Mouse (Mus musculus): ENCODE results near the gene Entpd3. TPM values are rescaled to one million over a fixed set of nuclear protein-coding genes. Genes with fewer than 3 reads are reported as not detected.
"Not testable (repeated sequence)": the region's sequence is repeated elsewhere in the genome, so short reads cannot be mapped to it uniquely, and the experiment has no call there.

Entpd3 gene
- total RNA-seq, 2 experiments from 2014 or later, result not detected

DNA sequence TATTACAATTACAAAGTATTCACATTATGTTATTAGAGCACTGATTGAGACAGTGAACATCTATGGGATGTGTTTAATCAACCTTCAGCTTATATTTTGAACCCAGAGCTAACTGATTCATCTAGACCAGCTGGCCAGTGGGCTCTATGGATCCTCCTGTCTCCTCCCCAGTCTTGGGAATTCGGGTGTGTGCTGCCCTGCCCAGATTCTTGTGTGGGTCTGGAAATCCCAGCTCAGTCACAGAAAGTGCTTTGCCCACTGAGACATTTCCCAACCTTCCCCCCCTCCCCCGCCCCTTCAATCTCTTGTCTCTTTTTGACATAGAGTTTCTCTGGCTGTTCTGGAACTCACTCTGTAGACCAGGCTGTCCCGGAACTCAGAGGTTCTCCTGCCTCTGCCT is 20.7 kb upstream of the Entpd3 start:
- DNase-seq, result no peak
- intact Hi-C loops (cut with DNase I), result no loop called here
- Histone ChIP-seq H3K27ac (no peak overlapping the region), H3K4me3 (no peak overlapping the region)
- no peak for TF ChIP-seq CTCF (IDR thresholded peaks at IDR 0.05)

DNA sequence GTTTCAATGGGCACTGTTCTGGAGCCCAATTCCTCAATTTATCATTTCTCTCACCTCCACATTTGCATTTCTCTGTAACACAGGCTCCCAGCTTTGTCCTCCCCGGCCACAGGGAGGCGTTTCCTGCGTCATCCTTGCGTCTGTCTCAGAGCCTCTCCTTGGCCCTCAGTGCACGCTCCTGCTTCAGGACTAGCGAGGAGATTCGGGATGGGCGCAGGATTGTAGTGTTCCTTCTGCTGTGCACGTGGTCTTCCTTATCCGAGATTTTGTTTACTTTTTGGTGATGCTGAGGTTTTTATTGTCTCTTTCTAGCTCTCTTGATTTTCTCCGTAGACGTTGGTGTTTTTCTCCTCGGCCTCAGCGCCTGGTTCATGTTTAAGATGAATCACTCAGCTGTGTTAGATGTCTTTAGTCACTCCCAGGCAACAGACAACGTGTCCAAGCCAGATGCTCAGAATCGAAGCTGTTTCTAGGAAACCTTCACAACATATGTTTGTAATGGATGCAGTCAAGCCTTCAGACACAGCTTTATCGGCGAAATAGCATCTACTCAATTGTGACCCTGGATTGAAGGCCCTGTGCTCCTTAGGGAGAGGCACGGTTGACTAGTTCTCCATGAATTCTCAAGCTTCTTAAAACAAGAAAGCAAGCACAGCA is 20.0 kb upstream of the Entpd3 start:
- no peak for TF ChIP-seq CTCF (IDR thresholded peaks at IDR 0.05)
- H3K27ac ChIP-seq, result no peak overlapping the region
- DNase-seq, result no peak

DNA sequence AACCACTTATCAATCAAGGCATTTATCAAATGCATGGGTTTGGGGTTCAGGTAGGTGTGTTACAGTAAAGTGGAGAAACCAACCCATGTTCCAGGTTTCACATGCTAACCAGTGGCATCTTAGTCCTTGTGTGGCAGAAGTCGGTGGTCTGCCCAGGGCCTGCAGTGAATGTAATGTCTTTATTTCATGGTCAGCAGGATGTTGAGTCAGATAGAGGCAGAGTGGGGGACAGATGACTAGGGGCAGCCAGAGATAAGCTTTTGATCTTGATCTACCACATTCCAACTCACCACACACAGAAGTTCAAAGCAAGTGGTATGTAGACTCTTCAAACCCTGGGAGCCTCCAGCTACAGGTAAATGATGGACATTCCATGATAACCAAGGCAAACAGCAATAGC is 18.5 kb upstream of the Entpd3 start:
- Histone ChIP-seq H3K27ac (no peak overlapping the region), H3K4me3 (no peak overlapping the region)
- intact Hi-C loops (cut with DNase I), result no loop called here
- TF ChIP-seq CTCF (IDR thresholded peaks at IDR 0.05), result no peak
- DNase-seq, result no peak

More for the DNA sequence above, 20.0 kb upstream of the Entpd3 start:
- no peak overlapping the region for H3K4me3 ChIP-seq
- intact Hi-C loops (cut with DNase I), result no loop called here

DNA sequence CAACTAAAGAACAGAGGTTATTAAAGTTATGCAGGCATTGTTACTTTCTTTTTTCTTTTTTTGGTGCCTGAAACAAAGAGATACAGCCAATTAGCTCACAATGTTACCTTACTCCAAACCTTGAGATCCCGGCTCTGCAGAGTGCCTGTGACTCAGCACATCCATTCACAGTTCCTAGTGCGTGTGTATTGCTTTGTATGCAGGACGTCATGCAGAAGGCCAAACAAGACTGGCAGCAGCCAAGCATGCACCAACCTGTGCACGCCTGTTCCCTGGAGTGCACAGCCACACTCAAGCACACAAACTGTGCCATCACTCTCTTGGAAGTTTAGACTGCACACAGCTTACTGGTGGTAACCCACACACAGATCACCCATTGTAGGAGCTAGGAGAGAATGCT is 12.3 kb upstream of the Entpd3 start:
- DNase-seq, result no peak
- H3K27ac ChIP-seq, result no peak overlapping the region
- TF ChIP-seq CTCF (IDR thresholded peaks at IDR 0.05), result no peak
- intact Hi-C loops (cut with DNase I), result no loop called here
- no peak overlapping the region for H3K4me3 ChIP-seq

DNA sequence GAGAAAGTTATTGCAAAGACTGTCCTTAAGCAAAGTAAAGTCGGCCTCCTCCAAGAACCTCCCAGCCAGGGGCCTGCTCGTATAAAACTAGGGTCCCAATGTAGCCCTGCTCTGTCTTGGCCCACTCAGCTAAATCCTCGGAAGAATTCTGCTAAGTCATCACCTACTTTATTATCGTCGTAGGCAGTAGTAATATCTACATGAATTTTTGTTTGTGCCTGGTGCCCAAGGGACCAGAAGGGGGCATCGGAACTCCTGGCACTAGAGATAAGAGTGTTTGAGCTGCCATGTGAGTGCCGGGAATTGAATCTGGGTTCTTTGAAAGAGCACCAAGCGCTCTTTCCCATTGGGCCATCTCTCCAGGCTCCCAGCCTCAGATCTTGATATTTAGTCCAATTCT is 11.7 kb upstream of the Entpd3 start:
- TF ChIP-seq CTCF (IDR thresholded peaks at IDR 0.05), result no peak
- no peak for DNase-seq
- Histone ChIP-seq H3K27ac (no peak overlapping the region), H3K4me3 (no peak overlapping the region)
- intact Hi-C loops (cut with DNase I), result no loop called here

DNA sequence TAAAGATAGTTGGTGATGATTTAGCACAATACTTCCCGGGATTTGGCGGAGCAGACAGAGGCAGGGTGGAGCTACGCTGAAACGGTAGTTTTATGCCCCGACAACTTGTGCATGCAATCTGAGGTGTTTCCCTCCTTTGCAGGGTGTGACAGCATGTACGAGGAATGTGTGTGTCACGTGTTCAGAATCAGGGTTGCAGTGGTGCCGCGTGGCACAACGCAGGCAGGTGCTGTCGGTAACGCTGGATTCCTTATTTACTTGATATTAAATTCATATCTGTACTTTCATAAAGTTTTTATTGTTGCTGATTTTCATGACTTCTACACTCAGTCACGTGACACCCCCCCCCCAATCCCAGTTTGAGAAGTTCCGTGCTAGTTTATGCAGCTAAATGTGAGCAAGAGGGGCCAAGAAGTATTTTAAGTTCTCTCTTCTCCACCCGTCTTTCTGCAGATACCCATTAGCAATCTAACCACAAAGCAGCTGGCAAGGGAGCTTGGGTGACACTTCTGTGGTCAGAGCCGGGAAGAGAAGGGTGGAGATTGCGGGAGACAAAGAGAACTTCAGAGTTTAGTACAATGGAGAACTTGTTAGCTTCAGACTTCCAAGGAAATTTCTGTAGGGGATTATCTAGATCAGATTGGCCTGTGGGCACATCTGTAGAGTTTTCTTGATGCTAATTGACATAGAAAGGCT is 10.7 kb upstream of the Entpd3 start:
- no peak overlapping the region for H3K27ac ChIP-seq
- no peak for DNase-seq
- no peak overlapping the region for H3K4me3 ChIP-seq
- TF ChIP-seq CTCF (IDR thresholded peaks at IDR 0.05), result no peak
- intact Hi-C loops (cut with DNase I), result no loop called here

DNA sequence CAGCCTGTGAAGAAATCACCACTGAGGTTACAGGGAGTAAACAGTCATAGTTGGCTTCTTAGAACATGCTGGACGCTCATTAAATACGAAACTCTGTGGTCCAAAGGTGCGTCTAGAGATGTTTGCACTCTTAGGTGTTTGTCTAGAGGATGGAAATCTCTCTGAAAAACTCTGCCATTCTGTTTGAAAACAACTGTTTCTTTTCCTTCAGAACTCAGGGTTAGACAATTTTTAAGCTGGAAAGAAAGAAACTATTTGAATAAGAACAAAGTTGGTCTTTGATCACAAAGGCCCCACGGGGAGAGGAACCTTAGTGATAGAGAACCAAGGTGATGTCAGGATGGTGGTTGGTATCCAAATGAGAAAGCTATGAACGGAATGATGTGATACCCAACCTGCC is 9.1 kb upstream of the Entpd3 start:
- DNase-seq, result no peak
- H3K27ac ChIP-seq, result no peak overlapping the region
- intact Hi-C loops (cut with DNase I), result no loop called here
- H3K4me3 ChIP-seq, result no peak overlapping the region
- TF ChIP-seq CTCF (IDR thresholded peaks at IDR 0.05), result no peak

DNA sequence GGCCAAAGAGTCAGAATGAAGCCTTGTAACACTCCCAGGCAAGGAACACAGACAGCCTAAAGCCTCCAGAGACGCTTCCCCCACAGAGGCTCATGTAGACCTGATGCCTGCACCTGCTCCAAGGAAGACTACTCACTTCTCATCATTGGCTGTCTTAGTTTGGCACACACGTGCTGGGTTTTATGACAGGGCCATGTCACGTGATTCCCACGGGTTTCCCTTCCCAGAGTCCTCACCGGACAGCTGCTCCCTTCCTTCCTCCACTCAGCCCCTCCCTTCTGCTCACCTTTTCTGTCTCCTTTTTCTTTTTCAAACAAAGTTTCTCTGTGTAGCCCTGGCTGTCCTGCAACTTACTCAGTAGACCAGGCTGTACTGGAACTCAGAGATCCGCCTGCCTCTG is 7.6 kb upstream of the Entpd3 start:
- TF ChIP-seq CTCF (IDR thresholded peaks at IDR 0.05), result no peak
- intact Hi-C loops (cut with DNase I), result no loop called here
- no peak overlapping the region for H3K27ac ChIP-seq
- no peak overlapping the region for H3K4me3 ChIP-seq
- no peak for DNase-seq

DNA sequence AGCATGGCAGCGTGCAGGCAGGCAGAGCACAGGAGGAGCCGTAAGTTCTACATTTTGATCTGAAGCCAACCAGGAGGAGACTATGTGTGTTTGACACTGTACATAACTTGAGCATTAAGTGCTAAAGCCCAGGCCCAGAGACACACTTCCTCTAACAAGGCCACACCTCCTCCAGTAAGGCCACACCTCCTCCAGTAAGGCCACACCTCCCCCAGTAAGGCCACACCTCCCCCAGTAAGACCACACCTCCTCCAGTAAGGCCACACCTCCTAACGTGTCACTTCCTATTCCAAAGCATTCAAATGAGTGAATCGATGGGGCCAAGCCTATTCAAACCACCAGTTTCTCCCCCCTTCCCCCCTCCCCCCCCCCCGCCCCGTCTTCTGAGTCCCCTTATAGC is 6.9 kb upstream of the Entpd3 start:
- H3K4me3 ChIP-seq, result no peak overlapping the region
- intact Hi-C loops (cut with DNase I), result no loop called here
- TF ChIP-seq CTCF (IDR thresholded peaks at IDR 0.05), result no peak
- DNase-seq, result no peak
- H3K27ac ChIP-seq, result no peak overlapping the region

DNA sequence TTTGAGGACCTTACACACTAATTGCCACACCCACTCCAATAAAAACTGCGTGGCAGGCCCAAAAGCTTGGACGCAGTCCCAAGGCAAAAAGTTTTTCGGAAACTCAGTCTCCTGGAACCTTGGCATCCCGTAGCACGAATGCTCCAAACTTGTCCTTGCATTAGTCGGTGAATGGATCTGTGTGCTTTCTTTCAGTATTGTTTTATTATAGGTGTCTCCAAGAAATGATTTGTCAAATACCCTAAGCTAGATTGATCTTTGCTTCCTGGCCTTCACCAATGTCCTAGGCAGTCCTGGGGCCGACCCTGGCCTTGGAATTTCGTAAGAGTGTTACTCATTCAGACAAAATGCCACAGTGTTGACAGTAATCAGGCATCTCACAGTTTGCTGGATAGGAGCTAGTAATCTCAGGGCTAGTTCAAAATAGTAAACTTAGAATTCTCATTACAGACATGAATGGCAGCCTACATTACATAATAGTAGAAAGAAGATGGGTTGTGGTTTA is 6.1 kb upstream of the Entpd3 start:
- intact Hi-C loops (cut with DNase I), result not testable (repeated sequence)

DNA sequence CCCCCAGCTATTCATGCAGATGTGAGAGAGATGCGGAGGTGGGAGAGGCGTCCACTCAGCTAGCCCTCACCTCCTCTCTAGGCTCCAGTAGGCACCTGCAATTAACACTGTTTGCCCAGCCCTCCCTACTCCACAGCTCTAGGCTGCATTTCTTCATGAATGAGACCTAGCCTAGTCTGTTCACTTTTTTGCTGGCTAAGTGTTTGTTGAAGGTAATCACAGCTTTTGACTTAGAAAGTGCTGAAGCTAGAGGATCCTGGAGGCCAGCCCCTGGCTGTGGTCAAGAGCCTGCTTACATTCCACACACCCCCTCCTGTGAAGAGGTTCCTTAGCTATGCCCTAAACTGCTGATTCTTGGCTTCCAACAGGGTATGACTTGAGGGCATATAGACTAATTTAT is 1.8 kb downstream of the Entpd3 start:
- DNase-seq, result no peak
- no peak overlapping the region for H3K4me3 ChIP-seq
- no peak for TF ChIP-seq CTCF (IDR thresholded peaks at IDR 0.05)
- H3K27ac ChIP-seq, result no peak overlapping the region
- intact Hi-C loops (cut with DNase I), result no loop called here

More for the DNA sequence above, 6.1 kb upstream of the Entpd3 start:
- DNase-seq, H3K4me3 ChIP-seq, H3K27ac ChIP-seq: not testable (repeated sequence)

DNA sequence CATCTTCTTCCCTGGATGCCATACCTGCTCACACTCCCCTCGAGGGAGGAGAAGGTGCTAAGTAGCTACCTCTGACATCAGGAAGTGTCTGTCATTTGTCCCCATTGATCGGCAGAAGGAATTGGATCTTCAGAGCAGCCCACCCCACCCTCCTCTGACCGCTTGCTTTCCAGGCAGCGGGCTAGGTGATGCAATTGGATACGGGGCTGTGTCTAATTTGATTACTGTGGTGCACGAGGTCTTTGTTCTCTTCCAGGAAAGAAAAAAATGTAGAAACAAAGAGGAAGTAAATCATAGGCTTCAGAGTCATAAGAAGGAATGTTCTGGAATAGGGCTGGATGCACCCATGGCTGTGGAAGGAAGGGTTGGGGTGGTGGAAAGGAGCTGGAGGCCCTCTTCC is 2.6 kb downstream of the Entpd3 start:
- DNase-seq, result no peak
- Histone ChIP-seq H3K27ac (no peak overlapping the region), H3K4me3 (no peak overlapping the region)
- TF ChIP-seq CTCF (IDR thresholded peaks at IDR 0.05), result no peak
- intact Hi-C loops (cut with DNase I), result no loop called here

DNA sequence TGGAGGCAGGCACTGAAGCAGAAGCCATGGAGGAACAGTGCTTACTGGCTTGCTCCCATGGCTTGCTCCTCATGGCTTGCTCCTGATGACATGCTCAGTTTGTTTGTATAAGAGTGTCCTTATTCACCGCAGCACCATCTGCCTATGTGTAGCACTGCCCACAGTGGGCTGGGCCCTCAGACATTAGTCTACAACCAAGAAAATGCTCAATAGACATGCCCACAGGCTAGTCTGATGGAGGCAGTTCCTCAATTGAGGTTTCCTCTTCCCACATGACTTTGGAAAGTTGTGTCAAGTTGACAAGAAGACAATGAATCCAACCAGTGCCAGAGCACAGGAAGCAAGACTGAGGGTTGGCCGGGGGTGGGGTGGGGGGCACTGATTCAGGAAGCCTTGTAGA is 6.4 kb downstream of the Entpd3 start:
- DNase-seq, result no peak
- no peak overlapping the region for H3K27ac ChIP-seq
- H3K4me3 ChIP-seq, result no peak overlapping the region
- intact Hi-C loops (cut with DNase I), result no loop called here
- no peak for TF ChIP-seq CTCF (IDR thresholded peaks at IDR 0.05)

DNA sequence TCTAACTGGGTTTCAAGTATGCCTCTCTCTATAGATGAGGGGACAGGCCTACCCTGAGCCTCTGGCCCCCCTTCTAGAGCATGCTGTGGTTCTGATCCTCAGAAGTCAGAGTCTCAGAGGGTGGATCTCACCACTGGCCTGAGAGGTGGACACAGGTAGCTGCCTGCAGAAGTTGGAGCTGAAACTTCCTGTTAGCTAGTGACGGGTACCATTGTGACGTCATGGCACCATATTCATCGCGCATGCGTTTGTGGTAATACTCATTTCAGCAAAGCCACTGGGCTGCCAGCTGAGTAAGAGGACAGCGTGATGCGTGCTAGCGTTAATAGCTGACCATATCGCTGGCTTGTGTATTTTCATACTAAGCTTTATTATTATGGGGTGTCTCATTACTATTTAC is 6.9 kb downstream of the Entpd3 start:
- no peak for DNase-seq
- Histone ChIP-seq H3K4me3 (no peak overlapping the region), H3K27ac (no peak overlapping the region)
- TF ChIP-seq CTCF (IDR thresholded peaks at IDR 0.05), result no peak
- intact Hi-C loops (cut with DNase I), result no loop called here

Data from gastrocnemius, adult 2 months (tissue).